Mouse (Mus musculus) neural tube, postnatal 0 days (tissue): ENCODE data around the gene Btn1a1. TPM values are rescaled to one million over a fixed set of nuclear protein-coding genes. Genes with fewer than 3 reads are reported as not detected.

Source experiments
- polyA plus RNA-seq: library from polyadenylated mRNA; unstranded; fragments of >200 nt; fragmentation: Nextera tagmentation; extraction: Ambion mirVana; gene quantifications from 2 replicates; pipeline ENCODE4 v1.2.1, GENCODE M21; 2015

Gene Btn1a1
- 0.11 and 0.19 TPM in 2 replicates for polyA plus RNA-seq

GRCm38 (mm10) chr13:23465600-23466109, at the start of gene Btn1a1:
TSS of gene Btn1a1 (minus strand) at chr13:23465901.

DNA sequence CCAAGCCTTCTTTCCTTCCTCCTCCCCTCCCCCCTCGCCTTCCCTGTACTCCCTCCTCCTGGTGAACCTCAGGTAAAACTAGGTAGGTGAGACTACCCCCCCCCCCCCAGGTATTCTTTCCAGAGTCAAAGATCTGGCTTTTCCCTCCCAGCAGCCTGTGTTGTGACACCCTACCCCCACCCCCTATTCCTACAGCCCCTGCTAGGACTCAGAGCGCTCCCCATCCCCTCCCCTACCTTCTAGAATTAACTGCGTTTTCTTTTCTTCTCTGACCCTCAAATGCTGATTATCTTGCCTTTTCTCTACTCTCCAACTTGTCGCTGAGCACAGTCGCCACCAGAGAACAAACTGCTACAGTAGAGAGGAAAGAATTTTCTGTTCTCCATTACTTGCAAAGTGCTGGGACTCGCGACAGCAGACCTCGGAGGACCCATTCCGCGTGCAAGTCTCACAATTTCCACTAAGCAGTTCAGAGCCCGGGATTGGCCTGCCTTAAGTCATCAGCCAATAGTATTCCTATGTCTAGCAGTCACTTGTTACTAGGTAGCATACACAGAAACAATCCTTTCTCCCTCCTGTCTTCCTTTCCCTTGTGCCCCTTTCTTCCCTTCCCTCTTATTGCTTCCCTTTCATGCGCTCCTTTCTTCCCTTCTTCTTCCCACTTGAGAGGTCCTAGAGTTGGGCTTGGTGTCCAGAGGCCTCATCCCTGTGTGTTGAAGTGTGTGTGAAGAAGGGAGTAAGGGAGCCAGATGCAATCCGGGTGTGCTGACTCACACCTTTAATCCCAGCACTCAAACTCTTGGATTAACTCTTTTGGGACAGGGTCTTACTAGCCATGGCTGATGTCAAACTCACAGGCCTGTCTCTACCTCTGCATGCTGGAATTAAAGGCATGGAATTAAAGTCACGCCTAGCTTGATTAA, 23.0 kb upstream of the Btn1a1 start, which contains the start of gene Btn2a2:
TSS of gene Btn2a2 (minus strand) at position 458 of the 923 bp plus-strand sequence.

GRCm38 (mm10) chr13:23423286-23424051, 42.2 kb downstream of the Btn1a1 start, which contains the start of gene Abt1:
TSS of gene Abt1 (minus strand) at chr13:23423866.

Other genes starting within 250 kb of the Btn1a1 start
- not detected in 2 replicates for gene Vmn1r222, start 230.0 kb downstream of the Btn1a1 start, polyA plus RNA-seq
- not detected in 2 replicates for gene Vmn1r223, start 218.8 kb downstream of the Btn1a1 start, polyA plus RNA-seq
- 28.9 and 30.1 TPM in 2 replicates for gene Zfp322a, start 96.7 kb downstream of the Btn1a1 start, polyA plus RNA-seq
- gene Abt1, start 42.0 kb downstream of the Btn1a1 start, polyA plus RNA-seq = 7.2 and 8.3 TPM in 2 replicates
- 0.09 TPM in 1 of 2 replicates, not detected in the other for gene Btn2a2, start 23.0 kb upstream of the Btn1a1 start, polyA plus RNA-seq
- 0.92 and 4.6 TPM in 2 replicates for gene Hist1h4h, start 65.1 kb upstream of the Btn1a1 start, polyA plus RNA-seq
- 1.7 TPM in 1 of 2 replicates, not detected in the other for gene Hist1h2af, start 68.0 kb upstream of the Btn1a1 start, polyA plus RNA-seq
- gene Hist1h3g, start 69.5 kb upstream of the Btn1a1 start, polyA plus RNA-seq = 1.3 TPM in 1 of 2 replicates, not detected in the other
- 0.09 and 0.36 TPM in 2 replicates for gene Hist1h2bh, start 77.5 kb upstream of the Btn1a1 start, polyA plus RNA-seq
- gene Hist1h3f, start 78.2 kb upstream of the Btn1a1 start, polyA plus RNA-seq = 0.21 TPM in 1 of 2 replicates, not detected in the other
- not detected in 2 replicates for gene Hist1h4f, start 85.7 kb upstream of the Btn1a1 start, polyA plus RNA-seq
- 0.09 and 0.13 TPM in 2 replicates for gene Hist1h1d, start 87.4 kb upstream of the Btn1a1 start, polyA plus RNA-seq
- gene Hist1h3e, start 96.5 kb upstream of the Btn1a1 start, polyA plus RNA-seq = 1.5 and 2.0 TPM in 2 replicates
- 7.7 and 9.3 TPM in 2 replicates for gene Hist1h2ae, start 105.3 kb upstream of the Btn1a1 start, polyA plus RNA-seq
- gene Hist1h2bg, start 105.5 kb upstream of the Btn1a1 start, polyA plus RNA-seq = 1.5 and 3.0 TPM in 2 replicates
- 0.65 TPM in 1 of 2 replicates, not detected in the other for gene Hist1h2bf, start 108.3 kb upstream of the Btn1a1 start, polyA plus RNA-seq
- gene Hist1h2ad, start 108.5 kb upstream of the Btn1a1 start, polyA plus RNA-seq = not detected in 2 replicates
- gene Hist1h3d, start 109.9 kb upstream of the Btn1a1 start, polyA plus RNA-seq = 0.58 and 0.66 TPM in 2 replicates
- 25.2 and 28.2 TPM in 2 replicates for gene Hist1h4d, start 115.7 kb upstream of the Btn1a1 start, polyA plus RNA-seq
- gene Hist1h2be, start 155.2 kb upstream of the Btn1a1 start, polyA plus RNA-seq = 0.80 and 0.89 TPM in 2 replicates
- 7.7 and 9.3 TPM in 2 replicates for gene Hist1h1e, start 156.7 kb upstream of the Btn1a1 start, polyA plus RNA-seq
- gene Hist1h2ac, start 218.0 kb upstream of the Btn1a1 start, polyA plus RNA-seq = 0.19 and 0.41 TPM in 2 replicates
- gene Hist1h2bc, start 218.3 kb upstream of the Btn1a1 start, polyA plus RNA-seq = 37.8 and 45.4 TPM in 2 replicates
- not detected in 2 replicates for gene Hist1h1t, start 229.9 kb upstream of the Btn1a1 start, polyA plus RNA-seq
- gene Hist1h4c, start 232.6 kb upstream of the Btn1a1 start, polyA plus RNA-seq = 2.4 and 3.7 TPM in 2 replicates
- gene Hfe, start 245.0 kb upstream of the Btn1a1 start, polyA plus RNA-seq = 6.6 and 7.2 TPM in 2 replicates